Mouse (Mus musculus) bone marrow macrophage, adult 2 months (primary cell): Measurements from ENCODE around the gene Vmn1r210.
"Not testable (repeated sequence)": the region's sequence is repeated elsewhere in the genome, so short reads cannot be mapped to it uniquely, and the experiment has no call there.

Experiments used
- CTCF ChIP-seq: IDR thresholded peaks from 2 replicates; pipeline ENCODE4 v1.5.1; 2012; ENCODE audit warnings: low read depth, mild to moderate bottlenecking, low read length, moderate library complexity
- POLR2A ChIP-seq: IDR thresholded peaks from 2 replicates; pipeline ENCODE4 v1.6.1; 2012; ENCODE audit warnings: mild to moderate bottlenecking, low read depth, low read length, borderline replicate concordance

GRCm38 (mm10) chr13:22788096-22788495, 43.1 kb downstream of the Vmn1r210 start:
- not testable (repeated sequence) for TF ChIP-seq CTCF, POLR2A
